Mouse (Mus musculus): Measurements from ENCODE around the gene Churc1.
A peak's percentile ranks its signal among the peaks of the same experiment; 100 is the strongest.

The Churc1 gene

GRCm38 (mm10) chr12:76796938-76797539 lies 31.7 kb downstream of the Churc1 start:
- no peak for DNase-seq

GRCm38 (mm10) chr12:76798008-76798720 lies 32.8 kb downstream of the Churc1 start:
- no peak for DNase-seq

GRCm38 (mm10) chr12:76803028-76803427 lies 37.7 kb downstream of the Churc1 start:
- no peak for DNase-seq

- DNase-seq, result peak; percentile 57 to 77
Observed at GRCm38 (mm10) chr12:76803700-76804252, 38.4 kb downstream of the Churc1 start.

GRCm38 (mm10) chr12:76805056-76805811 lies 39.9 kb downstream of the Churc1 start:
- DNase-seq, result no peak

- no peak for DNase-seq
Observed at GRCm38 (mm10) chr12:76807796-76808195, 42.5 kb downstream of the Churc1 start.

GRCm38 (mm10) chr12:76810491-76810890 lies 45.2 kb downstream of the Churc1 start:
- no peak for DNase-seq

GRCm38 (mm10) chr12:76811006-76811405 lies 45.7 kb downstream of the Churc1 start:
- no peak for DNase-seq

- DNase-seq, result no peak
Observed at GRCm38 (mm10) chr12:76813543-76813942, 48.2 kb downstream of the Churc1 start.

GRCm38 (mm10) chr12:76814120-76814519 lies 48.8 kb downstream of the Churc1 start:
- no peak for DNase-seq

- DNase-seq, result no peak
Observed at GRCm38 (mm10) chr12:76816720-76817119, 51.4 kb downstream of the Churc1 start.

GRCm38 (mm10) chr12:76817176-76817575 lies 51.8 kb downstream of the Churc1 start:
- DNase-seq, result no peak

GRCm38 (mm10) chr12:76818120-76818519 lies 52.8 kb downstream of the Churc1 start:
- DNase-seq, result peak; percentile 59 to 69

- no peak for DNase-seq
Observed at GRCm38 (mm10) chr12:76818908-76819307, 53.6 kb downstream of the Churc1 start.

- DNase-seq, result no peak
Observed at GRCm38 (mm10) chr12:76819816-76820215, 54.5 kb downstream of the Churc1 start.

GRCm38 (mm10) chr12:76820615-76821014 lies 55.3 kb downstream of the Churc1 start:
- no peak for DNase-seq

- DNase-seq, result peak in 1 of 2 experiments; percentile 55
Observed at GRCm38 (mm10) chr12:76822002-76822650, 56.8 kb downstream of the Churc1 start.

GRCm38 (mm10) chr12:76822651-76823041 lies 57.3 kb downstream of the Churc1 start, which contains the start of gene Rab15:
Gene Rab15 (minus strand): TSS chr12:76822908.
- DNase-seq, result no peak

- no peak for DNase-seq
Observed at GRCm38 (mm10) chr12:76825283-76825682, 59.9 kb downstream of the Churc1 start.

- DNase-seq, result peak; percentile 30 to 48
Observed at GRCm38 (mm10) chr12:76832704-76833103, 67.4 kb downstream of the Churc1 start.

Measured in kidney, postnatal 36 days (tissue).